Mouse (Mus musculus) neural tube, embryonic 12.5 days (tissue): ENCODE measurements around the gene Reep3. TPM values are rescaled to one million over a fixed set of nuclear protein-coding genes. Genes with fewer than 3 reads are reported as not detected.
"Not testable (repeated sequence)": the region's sequence is repeated elsewhere in the genome, so short reads cannot be mapped to it uniquely, and the experiment has no call there.

Experiments
- ATAC-seq: fragments of 200-750 bp; cut with Nextera tagmentation; 2 replicates; pipeline ENCODE4 v1.8.0; 2017; ENCODE audit warnings: low read depth, mild to moderate bottlenecking, moderate TSS enrichment, moderate library complexity; ENCODE audit not compliant: low FRiP score
- H3K27ac ChIP-seq: fragments of 300-500 bp; sonication (generic); 2 replicates; pipeline ENCODE4 v1.5.1; 2016
- H3K27me3 ChIP-seq: fragments of 300-500 bp; sonication (generic); replicated peaks from 2 replicates; pipeline ENCODE4 v1.6.1; 2016; ENCODE audit warnings: mild to moderate bottlenecking
- H3K36me3 ChIP-seq: fragments of 300-500 bp; sonication (generic); 2 replicates; pipeline ENCODE4 v1.6.1; 2016; ENCODE audit warnings: mild to moderate bottlenecking
- H3K4me1 ChIP-seq: fragments of 300-500 bp; sonication (generic); 2 replicates; pipeline ENCODE4 v1.6.1; 2016
- H3K4me2 ChIP-seq: fragments of 300-500 bp; sonication (generic); replicated peaks from 2 replicates; pipeline ENCODE4 v1.6.1; 2016; ENCODE audit warnings: mild to moderate bottlenecking
- H3K4me3 ChIP-seq: fragments of 300-500 bp; sonication (generic); 2 replicates; pipeline ENCODE4 v1.5.1; 2016
- H3K9ac ChIP-seq: fragments of 300-500 bp; sonication (generic); 2 replicates; pipeline ENCODE4 v1.6.1; 2016; ENCODE audit warnings: mild to moderate bottlenecking
- H3K9me3 ChIP-seq: fragments of 300-500 bp; sonication (generic); 2 replicates; pipeline ENCODE4 v1.6.1; 2016; ENCODE audit warnings: mild to moderate bottlenecking
- WGBS: fragments of 180-500 bp; shearing (Covaris S2); methylation state at CpG from one replicate; pipeline ENCODE4 v1.1.7; 2016; 5-methylcytosine and 5-hydroxymethylcytosine counted together
- polyA plus RNA-seq: library from polyadenylated mRNA; unstranded; fragments of >200 nt; fragmentation: Nextera tagmentation; extraction: Ambion mirVana; gene quantifications from 2 replicates; pipeline ENCODE4 v1.2.1, GENCODE M21; 2016

Reep3 gene
- polyA plus RNA-seq, 1 experiment from 2014 or later = 57.5 TPM

DNA sequence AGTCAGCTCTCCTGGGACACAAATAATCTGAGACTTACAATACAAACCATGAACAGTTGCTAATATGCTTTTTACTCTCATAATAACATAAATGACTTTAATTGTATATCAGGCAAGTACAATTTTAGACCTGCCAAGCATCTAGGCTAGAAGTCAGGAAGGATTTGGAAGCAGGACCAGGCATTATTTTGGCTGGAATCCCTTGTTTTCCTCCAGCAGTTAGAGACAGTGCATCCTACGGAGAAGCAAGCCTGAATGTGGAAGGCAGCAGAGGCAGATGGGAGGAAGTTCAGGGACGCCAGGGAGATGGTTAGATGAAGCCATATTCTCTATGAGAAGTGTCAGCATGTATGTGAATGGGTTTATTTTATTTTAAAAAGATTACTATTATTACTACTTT is 79.4 kb downstream of the Reep3 start:
- H3K9me3 ChIP-seq = no peaks in the 10 kb centered on the region

DNA sequence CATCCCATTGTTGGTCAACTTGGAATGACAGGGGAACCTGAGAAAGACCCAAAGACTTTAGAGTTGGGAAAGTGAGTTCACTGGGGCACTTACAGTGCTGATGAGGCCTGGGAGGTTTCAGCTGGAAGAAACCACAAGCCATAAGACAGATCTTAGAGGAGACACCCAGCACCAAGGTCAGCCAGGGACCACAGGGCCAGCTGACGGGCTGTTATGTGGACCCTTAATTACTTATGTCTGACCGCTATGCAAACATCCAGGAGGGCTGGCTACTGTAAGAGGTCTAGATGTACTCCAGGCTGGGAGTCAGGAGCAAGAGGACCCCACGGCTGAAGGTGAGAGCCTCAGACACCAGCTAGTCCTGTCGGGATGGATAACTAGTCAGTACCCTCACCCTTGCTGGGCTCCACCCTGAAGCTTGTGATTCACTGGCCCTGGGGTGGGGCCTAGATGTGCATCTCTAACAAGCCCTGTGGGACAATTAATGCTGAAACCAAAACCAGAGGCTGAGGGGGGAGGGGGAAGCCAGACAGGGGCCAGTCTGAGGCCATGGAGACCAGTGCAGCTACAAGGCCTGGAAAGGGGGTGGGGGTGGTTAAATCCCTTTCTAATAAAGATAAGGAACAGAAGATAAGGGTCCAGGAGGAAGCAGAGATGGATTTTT is 80.0 kb downstream of the Reep3 start:
- Histone ChIP-seq H3K27me3 (no peaks in the 10 kb centered on the region), H3K4me2 (no peak overlapping the region), H3K27ac (no peak overlapping the region), H3K4me3 (no peak overlapping the region), H3K36me3 (peaks cover 26% of the 10 kb centered on the region), H3K4me1 (peaks cover 15% of the 10 kb centered on the region), H3K9me3 (no peaks in the 10 kb centered on the region), H3K9ac (no peak overlapping the region)
- ATAC-seq = 0 out of 2 replicates have a peak, but pooled peaks have one; percentile 9
- WGBS = 76% methylated on average over 4 of the region's 4 CpGs

More for the DNA sequence above, 79.4 kb downstream of the Reep3 start:
- peaks cover 26% of the 10 kb centered on the region for H3K36me3 ChIP-seq
- H3K27me3 ChIP-seq = no peaks in the 10 kb centered on the region
- H3K9ac ChIP-seq = no peak overlapping the region
- H3K4me3 ChIP-seq = no peak overlapping the region
- no peak for ATAC-seq
- no peak overlapping the region for H3K27ac ChIP-seq
- H3K4me2 ChIP-seq = no peak overlapping the region
- H3K4me1 ChIP-seq = peaks cover 15% of the 10 kb centered on the region
- 82% methylated on average over 2 of the region's 2 CpGs for WGBS

GRCm38 (mm10) chr10:67014746-67015145 is 82.0 kb downstream of the Reep3 start:
- Histone ChIP-seq H3K9ac (no peak overlapping the region), H3K36me3 (peaks cover 14% of the 10 kb centered on the region), H3K4me3 (no peak overlapping the region), H3K27ac (no peak overlapping the region), H3K4me1 (peaks cover 15% of the 10 kb centered on the region), H3K9me3 (no peaks in the 10 kb centered on the region), H3K4me2 (no peak overlapping the region), H3K27me3 (no peaks in the 10 kb centered on the region)
- no peak for ATAC-seq
- 88% methylated on average over 12 of the region's 12 CpGs for WGBS

DNA sequence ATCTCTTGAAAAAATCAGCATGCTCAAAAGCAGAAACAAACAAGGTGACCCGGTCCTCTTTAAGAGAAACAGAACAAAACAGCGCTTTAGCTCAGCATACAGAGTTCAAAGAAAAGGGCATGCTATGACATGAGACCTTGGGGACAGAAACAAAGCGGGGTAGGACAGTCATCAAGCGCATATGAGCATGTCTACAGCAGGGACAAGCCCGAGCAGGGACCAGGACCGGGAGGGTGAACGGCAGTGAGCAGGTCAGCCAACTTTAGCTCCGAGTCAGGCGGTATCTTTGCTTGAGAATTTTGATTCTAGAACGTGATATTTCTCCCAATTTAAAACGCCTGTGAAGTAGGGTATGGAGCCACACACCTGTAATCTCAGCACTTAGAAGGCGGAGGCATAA is 86.2 kb downstream of the Reep3 start:
- 0 out of 2 replicates have a peak, but pooled peaks cover under 1% of the 10 kb centered on the region for H3K4me1 ChIP-seq
- H3K27me3 ChIP-seq = no peaks in the 10 kb centered on the region
- no peak overlapping the region for H3K4me2 ChIP-seq
- 90% methylated on average over 12 of the region's 12 CpGs for WGBS
- peaks cover 14% of the 10 kb centered on the region for H3K36me3 ChIP-seq
- no peaks in the 10 kb centered on the region for H3K9me3 ChIP-seq
- H3K4me3 ChIP-seq = no peak overlapping the region
- ATAC-seq = no peak
- no peak overlapping the region for H3K27ac ChIP-seq
- H3K9ac ChIP-seq = no peak overlapping the region

DNA sequence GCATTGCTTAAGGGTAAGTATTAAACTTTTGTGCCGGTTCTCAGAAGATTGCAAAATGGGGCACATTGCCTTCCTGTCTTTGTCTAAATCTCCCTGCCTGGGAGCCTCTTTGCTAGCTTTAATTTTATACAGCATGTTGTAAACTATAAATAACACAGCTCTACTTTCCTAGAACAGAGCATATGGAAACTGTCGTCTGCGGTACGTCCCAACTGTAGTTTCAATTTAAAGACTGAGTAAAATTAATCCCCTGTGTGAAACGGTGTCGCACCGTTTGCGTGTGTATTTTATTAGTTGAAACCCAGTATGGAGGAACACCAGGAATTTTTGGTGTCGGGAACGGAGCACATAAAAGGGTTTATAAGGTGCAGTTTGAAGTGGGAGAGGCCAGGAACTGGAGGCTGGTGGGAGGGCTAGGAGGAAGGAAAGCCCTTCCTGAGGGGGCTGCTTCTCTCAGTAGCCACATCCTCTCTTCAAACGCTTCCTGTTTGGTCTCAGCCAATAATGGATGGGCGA is 92.2 kb downstream of the Reep3 start:
- 0 out of 2 replicates have a peak, but pooled peaks have one; percentile 9 for ATAC-seq
- 1% methylated on average over 12 of the region's 12 CpGs for WGBS
- Histone ChIP-seq H3K4me3 (no peak overlapping the region), H3K9ac (peak overlapping the region; percentile 10; the same call in 1 of the 2 replicates), H3K27ac (peak overlapping the region; percentile 82), H3K36me3 (no peaks in the 10 kb centered on the region), H3K9me3 (no peaks in the 10 kb centered on the region), H3K4me1 (peaks cover 36% of the 10 kb centered on the region), H3K27me3 (no peaks in the 10 kb centered on the region), H3K4me2 (peak overlapping the region; percentile 65)

DNA sequence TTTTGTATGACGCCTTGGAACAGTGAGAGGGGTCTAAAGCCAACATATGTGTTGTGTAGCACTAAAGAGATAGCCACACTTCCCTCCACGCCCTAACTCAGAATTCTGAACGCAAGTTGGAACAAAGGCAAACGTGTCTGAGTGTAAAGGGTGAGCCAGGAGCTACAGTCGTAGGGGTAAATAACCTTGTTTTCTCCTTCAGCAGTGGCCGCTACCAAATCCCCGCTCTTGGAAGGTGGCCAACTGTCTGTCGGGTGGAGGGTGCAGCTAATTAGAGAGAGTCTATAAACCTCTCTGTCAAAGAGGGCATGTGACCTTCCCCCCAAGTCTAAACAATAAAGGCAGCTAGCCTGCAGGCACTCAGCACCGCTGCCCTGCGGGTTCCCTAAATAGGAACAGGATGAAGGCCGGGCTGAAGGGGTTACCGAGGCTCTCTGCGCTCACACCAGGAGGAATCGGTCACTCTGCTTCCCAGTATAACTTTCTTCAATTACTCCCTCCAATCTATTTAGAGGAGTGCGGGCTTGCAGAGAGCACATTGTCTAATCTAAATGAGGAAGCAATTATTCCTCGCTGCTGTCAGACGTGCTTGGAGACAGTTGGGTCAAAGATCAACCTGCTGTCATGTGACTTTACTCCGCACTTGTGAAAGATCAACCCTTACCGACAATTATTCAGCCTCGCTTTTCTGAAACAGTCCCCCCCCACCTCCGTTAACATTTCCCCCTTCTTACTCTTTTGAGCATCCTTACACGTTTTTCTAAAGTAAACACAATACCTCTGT is 92.8 kb downstream of the Reep3 start:
- H3K4me2 ChIP-seq = peak overlapping the region; percentile 65
- H3K9me3 ChIP-seq = no peaks in the 10 kb centered on the region
- H3K27ac ChIP-seq = peak overlapping the region; percentile 82
- peaks cover 36% of the 10 kb centered on the region for H3K4me1 ChIP-seq
- H3K27me3 ChIP-seq = no peaks in the 10 kb centered on the region
- H3K36me3 ChIP-seq = no peaks in the 10 kb centered on the region
- peak; percentile 85 for ATAC-seq
- under 1% methylated on average over 22 of the region's 22 CpGs for WGBS
- H3K9ac ChIP-seq = peak overlapping the region; percentile 22; the same call in 1 of the 2 replicates
- H3K4me3 ChIP-seq = peak overlapping the region; percentile 18; the same call in 1 of the 2 replicates

DNA sequence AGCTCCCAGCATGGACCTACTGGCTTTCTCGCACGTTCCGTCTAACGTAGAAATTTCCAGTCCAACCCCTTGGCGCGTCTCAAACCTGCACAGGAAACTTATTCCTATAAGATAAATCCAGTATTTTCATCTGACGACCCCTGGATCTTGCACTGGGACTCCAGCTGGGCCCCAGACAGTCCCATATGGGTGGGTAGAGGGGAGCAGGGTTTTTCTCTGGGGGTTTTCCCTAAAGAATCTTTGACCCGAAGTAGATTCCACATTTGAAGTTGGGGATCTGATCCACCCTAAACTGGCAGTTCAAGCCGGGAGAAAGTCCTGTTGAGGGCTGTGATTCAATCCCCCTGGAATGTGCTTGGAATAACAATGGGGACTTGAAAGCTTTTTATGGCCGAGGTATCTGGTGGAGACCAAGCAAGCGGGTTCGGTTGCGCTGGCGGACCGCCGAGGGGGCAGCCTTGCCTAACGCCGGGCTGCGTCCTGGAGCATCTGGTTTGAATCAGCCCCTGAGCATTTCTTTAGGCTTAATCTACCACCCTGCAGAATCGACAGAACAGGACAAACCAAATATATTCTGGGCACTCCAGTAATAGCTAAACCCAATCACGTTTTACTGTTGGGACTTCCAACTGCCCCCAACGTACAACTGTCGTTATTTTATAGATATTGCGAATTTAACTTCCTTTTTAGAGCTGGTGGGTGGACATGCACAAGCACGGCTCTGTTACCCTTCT is 93.6 kb downstream of the Reep3 start:
- WGBS = under 1% methylated on average over 25 of the region's 25 CpGs
- peaks cover 36% of the 10 kb centered on the region for H3K4me1 ChIP-seq
- peak overlapping the region; percentile 82 for H3K27ac ChIP-seq
- peak; percentile 79 for ATAC-seq
- peak overlapping the region; percentile 36; the same call in 1 of the 2 replicates for H3K9ac ChIP-seq
- H3K9me3 ChIP-seq = no peaks in the 10 kb centered on the region
- H3K4me2 ChIP-seq = peak overlapping the region; percentile 65
- H3K27me3 ChIP-seq = no peaks in the 10 kb centered on the region
- no peaks in the 10 kb centered on the region for H3K36me3 ChIP-seq
- H3K4me3 ChIP-seq = peak overlapping the region; percentile 18; the same call in 1 of the 2 replicates

GRCm38 (mm10) chr10:67002207-67003008 is 94.3 kb downstream of the Reep3 start:
- peak overlapping the region; percentile 36; the same call in 1 of the 2 replicates for H3K9ac ChIP-seq
- H3K27ac ChIP-seq = peak overlapping the region; percentile 82
- H3K27me3 ChIP-seq = no peaks in the 10 kb centered on the region
- H3K9me3 ChIP-seq = no peaks in the 10 kb centered on the region
- peak overlapping the region; percentile 18 for H3K4me3 ChIP-seq
- no peaks in the 10 kb centered on the region for H3K36me3 ChIP-seq
- H3K4me1 ChIP-seq = peaks cover 36% of the 10 kb centered on the region
- H3K4me2 ChIP-seq = peak overlapping the region; percentile 65
- 13% methylated on average over 30 of the region's 30 CpGs for WGBS
- peak; percentile 56 for ATAC-seq

GRCm38 (mm10) chr10:67000958-67001615 is 95.7 kb downstream of the Reep3 start:
- peaks cover 36% of the 10 kb centered on the region for H3K4me1 ChIP-seq
- not testable (repeated sequence) for H3K27me3 ChIP-seq, H3K27ac ChIP-seq, H3K9me3 ChIP-seq, H3K4me2 ChIP-seq, ATAC-seq, H3K36me3 ChIP-seq, H3K4me3 ChIP-seq, H3K9ac ChIP-seq
- 96% methylated on average over 13 of the region's 13 CpGs for WGBS

GRCm38 (mm10) chr10:67000136-67000535 is 96.6 kb downstream of the Reep3 start:
- Histone ChIP-seq H3K4me3 (no peak overlapping the region), H3K27ac (no peak overlapping the region), H3K36me3 (no peaks in the 10 kb centered on the region), H3K4me1 (peaks cover 36% of the 10 kb centered on the region), H3K9ac (no peak overlapping the region), H3K9me3 (no peaks in the 10 kb centered on the region), H3K27me3 (no peaks in the 10 kb centered on the region), H3K4me2 (no peak overlapping the region)
- WGBS = 96% methylated on average over 5 of the region's 5 CpGs
- no peak for ATAC-seq

DNA sequence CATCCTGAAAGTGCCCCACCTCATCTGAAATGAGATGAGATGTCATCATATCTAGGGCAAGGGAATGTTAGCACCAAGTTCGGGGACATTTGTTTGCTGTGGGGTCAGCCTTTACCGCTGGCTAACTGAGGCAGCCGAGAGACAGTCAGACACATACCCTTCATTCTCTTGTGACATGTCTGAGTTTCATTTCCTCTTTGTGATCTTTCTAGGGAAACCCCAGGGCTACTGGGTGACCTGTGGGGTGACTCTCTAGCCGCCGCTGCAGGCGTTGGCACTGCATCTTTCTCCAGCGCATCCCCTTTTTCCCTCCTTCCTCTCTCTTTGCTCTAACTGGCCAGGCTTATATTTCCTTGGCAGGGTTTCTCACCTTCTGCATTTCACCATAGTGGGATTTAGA is 98.0 kb downstream of the Reep3 start:
- Histone ChIP-seq H3K9me3 (no peaks in the 10 kb centered on the region), H3K4me2 (no peak overlapping the region), H3K9ac (no peak overlapping the region), H3K27me3 (no peaks in the 10 kb centered on the region), H3K4me1 (peaks cover 31% of the 10 kb centered on the region), H3K4me3 (no peak overlapping the region), H3K36me3 (no peaks in the 10 kb centered on the region), H3K27ac (no peak overlapping the region)
- 92% methylated on average over 7 of the region's 7 CpGs for WGBS
- no peak for ATAC-seq
